Mouse (Mus musculus) granulocyte monocyte progenitor cell, adult 5-6 weeks (primary cell): Measurements from ENCODE around the gene Ube2d2b. TPM values are rescaled to one million over a fixed set of nuclear protein-coding genes. Genes with fewer than 3 reads are reported as not detected.

Source experiments
- ATAC-seq: replicated peaks from 2 replicates; pipeline ENCODE4 v1.8.0; 2016; ENCODE audit warnings: mild to moderate bottlenecking, moderate TSS enrichment, inconsistent platforms; ENCODE audit not compliant: poor library complexity, severe bottlenecking
- total RNA-seq, 2 experiments: library from RNA; stranded (forward) in 1 of 2; stranded (reverse) in 1 of 2; fragments of 200-712, 200-1000 nt in 1 of 2; fragments of >200 nt in 1 of 2; fragmentation: Nextera tagmentation in 1 of 2; gene quantifications; 2 replicates each; pipeline ENCODE4 v1.2.3; 2014 to 2017

The Ube2d2b gene
- not detected in 2 replicates for total RNA-seq (2014; fragmentation: Nextera tagmentation)
- total RNA-seq (2017) = not detected in 2 replicates

- no peak for ATAC-seq
Observed at GRCm38 (mm10) chr5:107829998-107830560, at the start of gene Ube2d2b. Gene Ube2d2b, plus strand, starts transcription at chr5:107830099.

DNA sequence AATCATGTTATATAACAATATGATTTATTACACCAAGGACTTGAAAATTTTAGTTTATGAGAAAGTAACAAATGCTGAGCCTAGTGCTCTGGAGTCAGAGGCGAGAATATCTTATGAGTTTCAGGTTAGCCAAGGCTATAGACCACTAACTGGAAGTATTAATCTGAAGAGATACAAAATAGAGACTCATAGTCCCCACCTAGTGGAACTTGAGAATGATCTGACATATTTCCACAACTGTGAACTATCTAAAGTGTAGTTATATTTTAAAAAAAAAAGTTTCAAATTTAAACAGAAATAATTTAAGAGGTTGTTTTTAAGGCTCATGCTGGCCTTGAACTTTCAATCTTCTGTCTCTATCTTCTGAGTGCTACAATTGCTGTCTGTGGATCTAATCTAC, 47.5 kb upstream of the Ube2d2b start:
- ATAC-seq = no peak

- ATAC-seq = no peak
Observed at GRCm38 (mm10) chr5:107787682-107788443, 42.0 kb upstream of the Ube2d2b start.

- ATAC-seq = peak; percentile 79
Observed at GRCm38 (mm10) chr5:107789492-107789891, 40.4 kb upstream of the Ube2d2b start.

- no peak for ATAC-seq
Observed at GRCm38 (mm10) chr5:107791966-107792365, 37.9 kb upstream of the Ube2d2b start.

DNA sequence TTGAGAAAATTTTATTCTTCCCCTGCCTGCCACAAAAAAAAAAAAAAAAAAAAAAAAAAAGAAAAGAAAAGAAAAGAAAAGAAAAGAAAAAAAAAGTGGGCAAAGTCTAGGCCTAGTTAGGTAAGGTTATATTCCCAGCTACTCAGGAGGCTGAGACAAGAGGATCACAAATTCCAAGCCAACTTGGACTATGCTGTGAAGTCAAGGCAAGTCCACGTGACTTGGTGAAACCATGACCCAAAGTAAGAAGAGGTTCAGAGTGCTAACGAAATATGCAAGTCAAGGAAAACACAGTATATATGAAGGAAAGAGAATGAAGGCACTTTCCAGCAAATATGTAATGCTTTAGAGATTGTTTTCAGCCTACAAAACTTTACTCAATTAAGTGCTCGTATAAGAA, 37.4 kb upstream of the Ube2d2b start:
- ATAC-seq = no peak

DNA sequence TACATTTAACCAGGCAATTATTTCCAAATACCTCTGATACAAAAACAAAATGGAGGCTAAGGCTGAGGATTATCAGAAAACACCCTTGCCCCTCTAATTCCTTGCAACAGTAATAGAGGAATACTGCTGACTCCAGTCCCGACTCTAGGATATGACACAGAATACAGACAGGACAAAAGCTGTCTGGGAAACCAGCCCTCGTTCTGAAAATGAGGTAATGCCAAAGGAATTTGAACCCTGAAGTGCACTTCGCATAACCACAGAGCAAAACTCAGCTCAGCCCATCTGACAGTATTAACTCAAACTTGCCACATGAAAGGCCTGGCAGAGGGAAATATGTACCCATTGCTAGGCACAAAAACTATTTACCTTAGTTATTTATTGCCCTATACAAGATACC, 36.6 kb upstream of the Ube2d2b start:
- ATAC-seq = no peak

GRCm38 (mm10) chr5:107793927-107794326, 36.0 kb upstream of the Ube2d2b start:
- no peak; the same call in 1 of the 2 replicates for ATAC-seq

DNA sequence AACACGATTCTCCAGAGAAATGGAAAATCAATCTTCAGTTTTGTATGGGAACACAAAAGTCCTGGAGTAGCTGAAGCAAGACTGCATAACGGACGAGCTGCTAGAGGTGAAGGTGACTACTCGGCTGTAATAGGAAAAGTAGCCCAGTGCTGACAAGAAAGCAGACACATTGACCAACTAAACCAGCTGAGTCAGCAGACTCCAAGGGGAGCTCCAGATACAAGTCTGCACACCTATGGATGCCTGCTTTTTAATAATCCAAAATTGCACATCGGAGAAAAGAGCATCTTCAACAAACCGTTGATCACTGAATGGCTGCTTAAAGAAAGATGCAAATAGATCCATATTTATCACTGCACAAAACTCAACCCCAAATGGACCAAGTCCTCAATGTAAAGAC, 31.6 kb upstream of the Ube2d2b start:
- no peak for ATAC-seq

- no peak for ATAC-seq
Observed at GRCm38 (mm10) chr5:107801234-107801633, 28.7 kb upstream of the Ube2d2b start.

GRCm38 (mm10) chr5:107802621-107803020, 27.3 kb upstream of the Ube2d2b start:
- no peak for ATAC-seq

DNA sequence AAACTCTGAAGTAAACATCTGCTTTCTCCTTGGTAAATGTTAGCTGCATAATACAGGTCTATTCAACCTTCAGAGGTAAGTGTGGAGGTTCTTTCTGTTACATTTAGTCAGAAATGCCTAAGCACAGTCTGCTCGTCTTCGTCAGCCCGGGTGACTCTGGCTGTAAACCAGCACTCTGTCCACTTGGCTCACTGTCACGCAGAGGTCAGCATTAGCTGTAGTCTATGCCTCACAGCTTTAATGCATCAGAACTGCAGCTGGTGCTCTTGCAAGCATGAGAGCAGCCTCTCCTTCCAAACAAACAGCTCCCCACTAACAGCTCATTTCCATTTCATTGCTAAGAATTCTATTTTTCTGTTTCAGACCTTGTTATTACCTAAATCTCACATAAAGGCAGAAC, 22.4 kb upstream of the Ube2d2b start:
- no peak for ATAC-seq

- ATAC-seq = no peak
Observed at GRCm38 (mm10) chr5:107814651-107815050, 15.2 kb upstream of the Ube2d2b start.

DNA sequence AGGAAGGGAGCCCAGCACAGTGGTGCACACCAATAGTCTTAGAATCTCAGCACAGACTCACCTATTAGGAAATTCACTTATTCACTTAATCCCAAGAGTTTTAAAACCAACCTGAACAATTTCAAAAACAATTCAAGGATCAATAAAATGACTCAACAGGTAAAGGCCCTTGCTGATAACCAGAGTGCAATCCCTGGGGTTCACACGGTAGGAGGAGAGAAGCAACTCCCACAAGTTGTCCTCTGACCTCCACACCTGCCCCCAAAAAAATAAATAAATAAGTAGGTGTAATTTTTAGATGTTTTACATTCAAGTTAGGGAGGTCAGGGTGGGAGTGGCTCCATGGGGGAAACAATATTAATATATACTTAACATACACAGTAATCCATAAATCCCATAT, 7.4 kb upstream of the Ube2d2b start:
- ATAC-seq = no peak

DNA sequence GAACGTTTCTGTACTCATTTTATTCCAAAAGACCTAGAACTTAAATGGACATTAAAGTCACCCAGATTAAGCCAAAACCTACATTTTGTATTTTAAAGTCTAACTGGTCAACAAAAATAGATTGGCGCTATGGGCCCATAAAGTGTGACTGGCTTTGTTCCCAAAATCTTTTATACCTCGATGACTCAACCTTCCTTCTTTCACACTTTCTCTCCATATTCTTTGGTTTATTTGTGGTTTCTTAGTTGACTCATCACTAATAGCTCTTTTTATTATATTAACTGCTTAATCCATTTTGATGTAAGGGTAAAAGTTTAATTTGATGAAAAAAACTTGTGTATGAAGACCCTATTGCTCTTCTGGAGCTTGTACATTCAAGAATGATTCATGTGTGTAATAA, 1.5 kb downstream of the Ube2d2b start:
- ATAC-seq = no peak

- ATAC-seq = no peak
Observed at GRCm38 (mm10) chr5:107834287-107834686, 4.4 kb downstream of the Ube2d2b start.

DNA sequence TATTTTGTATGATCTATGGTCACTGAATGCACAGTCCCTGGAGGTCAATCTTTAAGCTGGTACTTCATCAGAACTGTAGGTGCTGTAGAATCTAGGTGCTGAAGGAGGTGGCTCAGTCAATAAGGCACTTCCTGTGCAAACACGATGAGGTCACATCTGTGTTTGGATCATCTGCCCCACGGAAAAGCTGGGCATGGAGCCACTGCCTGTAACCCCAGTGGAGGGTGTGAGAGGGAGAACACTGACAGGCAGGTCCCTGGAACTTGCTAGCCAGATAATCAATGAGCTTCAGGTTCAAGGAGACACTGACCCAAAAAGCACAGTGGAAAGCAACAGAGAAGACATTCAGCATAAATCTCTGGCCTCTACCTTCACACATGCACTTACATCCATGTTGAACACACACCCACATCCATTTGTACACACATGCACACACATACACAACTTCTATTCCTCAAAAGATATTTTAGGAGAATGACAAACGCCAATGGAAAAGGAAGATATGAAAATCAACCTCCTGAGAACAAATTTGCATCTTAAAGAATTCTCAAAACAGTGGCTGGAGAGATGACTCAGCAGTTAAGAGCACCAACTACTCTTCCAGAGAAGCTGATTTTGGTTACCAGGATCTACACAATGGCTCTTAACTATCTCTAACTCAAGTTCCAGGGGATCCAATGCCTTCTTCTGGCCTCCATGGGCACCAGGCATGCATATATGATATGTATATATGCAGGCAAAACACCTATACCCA, 9.2 kb downstream of the Ube2d2b start:
- ATAC-seq = no peak

DNA sequence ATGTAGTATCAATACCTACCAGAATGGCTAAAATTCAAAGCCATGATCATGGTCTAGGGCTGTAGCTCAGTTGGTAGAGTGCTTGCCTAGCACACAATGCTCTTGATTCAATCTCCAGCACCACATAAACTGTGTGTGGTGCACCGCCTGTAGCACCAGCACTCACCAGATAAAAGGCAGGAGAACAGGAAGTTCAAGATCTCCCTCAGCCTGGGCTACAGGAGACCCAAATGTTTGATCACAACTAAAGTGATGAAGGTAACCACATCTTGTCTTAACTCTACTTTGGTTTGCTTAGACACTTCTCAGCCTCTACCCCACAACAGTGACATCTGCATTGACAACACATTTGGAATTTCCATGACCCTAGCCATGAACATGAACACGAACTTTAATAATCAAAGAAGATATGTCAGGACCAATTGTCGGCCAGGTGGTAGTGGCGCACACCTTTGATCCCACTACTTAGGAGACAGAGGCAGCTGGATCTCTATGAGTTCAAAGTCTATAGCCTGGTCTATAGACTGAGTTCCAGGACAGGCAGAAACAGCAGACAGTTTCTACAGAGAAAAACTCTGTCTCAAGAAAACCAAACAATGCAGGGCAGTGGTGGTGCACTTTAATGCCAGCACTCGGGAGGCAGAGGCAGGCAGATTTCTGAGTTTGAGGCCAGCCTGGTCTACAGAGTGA, 10.8 kb downstream of the Ube2d2b start:
- ATAC-seq = 0 out of 2 replicates have a peak, but pooled peaks have one; percentile 12

GRCm38 (mm10) chr5:107847349-107847748, 17.4 kb downstream of the Ube2d2b start:
- ATAC-seq = no peak

DNA sequence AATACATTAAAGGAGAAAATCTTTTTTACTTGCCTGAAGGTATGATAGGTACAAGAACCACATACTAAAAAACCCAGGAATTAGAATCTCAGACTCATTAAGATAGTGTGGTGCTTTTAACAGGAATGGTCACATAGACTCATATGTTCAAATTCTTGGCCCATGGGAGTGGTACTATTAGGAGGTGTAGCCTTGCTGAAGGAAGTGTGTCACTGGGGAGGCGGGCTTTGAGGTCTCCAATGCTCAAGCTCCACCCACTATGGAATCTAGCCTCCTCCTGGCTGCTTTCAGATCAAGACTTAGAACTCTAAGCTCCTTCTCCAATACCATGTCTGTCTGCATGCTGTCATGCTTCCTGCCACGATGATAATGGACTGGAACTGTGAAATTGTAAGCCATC, 17.9 kb downstream of the Ube2d2b start:
- no peak for ATAC-seq

DNA sequence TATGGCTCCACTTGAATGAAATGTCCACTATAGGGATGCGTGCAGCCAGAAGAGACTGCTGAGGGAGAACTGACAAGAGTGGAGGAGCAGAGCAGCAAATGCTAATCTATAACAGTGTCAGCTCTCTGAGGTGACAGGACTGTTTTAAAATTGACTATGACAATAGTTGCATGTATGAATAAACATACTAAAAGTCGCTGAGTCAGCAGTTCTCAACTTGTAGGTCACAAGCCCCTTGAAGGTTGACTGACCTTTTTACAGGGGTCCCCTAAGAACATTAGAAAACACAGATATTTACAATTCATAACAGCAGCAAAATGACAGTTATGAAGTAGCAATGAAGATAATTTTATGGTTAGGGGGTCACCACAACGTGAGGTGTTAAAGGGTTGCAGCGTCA, 19.1 kb downstream of the Ube2d2b start:
- ATAC-seq = no peak
